Mouse (Mus musculus): ENCODE results near the gene Psme3.

DNA sequence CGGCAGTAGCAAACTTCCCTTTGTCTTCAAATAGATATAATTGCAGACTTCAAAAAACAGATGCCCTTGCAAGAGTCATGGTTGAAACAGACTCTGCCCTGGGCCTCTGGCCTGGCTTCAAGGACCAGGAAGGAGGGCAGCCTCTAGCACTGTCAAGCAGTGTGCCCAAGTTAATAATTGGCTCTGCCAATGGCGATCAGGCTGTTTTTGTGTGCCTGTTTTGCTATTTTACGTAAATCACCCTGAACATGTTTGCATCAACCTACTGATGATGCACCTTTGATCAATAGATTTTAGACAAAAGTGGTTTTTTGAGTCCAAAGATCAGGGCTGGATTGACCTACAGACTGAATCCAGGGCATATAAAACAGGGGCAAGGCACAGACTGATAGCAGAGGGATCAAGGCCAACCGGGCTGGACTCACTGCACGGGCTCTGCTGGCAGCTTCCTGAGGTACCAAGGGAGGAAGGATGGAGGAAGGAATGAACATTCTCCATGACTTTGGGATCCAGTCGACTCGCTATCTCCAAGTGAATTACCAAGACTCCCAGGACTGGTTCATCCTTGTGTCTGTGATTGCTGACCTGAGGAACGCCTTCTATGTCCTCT is 51.4 kb downstream of the Psme3 start, which contains the start of gene G6pc:
- TF ChIP-seq CTCF (IDR thresholded peaks at IDR 0.05; ENCODE audit: low read depth) (no peak), EP300 (IDR thresholded peaks at IDR 0.05; ENCODE audit: low read depth) (no peak)

Data from liver, embryonic 14.5 days (tissue).